Mouse (Mus musculus) kidney, postnatal 0 days (tissue): ENCODE data around the gene Sva. TPM values are rescaled to one million over a fixed set of nuclear protein-coding genes. Genes with fewer than 3 reads are reported as not detected.

Experiments
- ATAC-seq: fragments of 200-750 bp; cut with Nextera tagmentation; replicated peaks from 2 replicates; pipeline ENCODE4 v1.8.0; 2017; ENCODE audit warnings: low read depth, moderate number of reproducible peaks, moderate TSS enrichment, moderate library complexity; ENCODE audit not compliant: low FRiP score
- DNase-seq: peaks from one replicate; pipeline ENCODE4 v3.0.0-alpha.2; 2016; ENCODE audit warnings: low spot score
- H3K27ac ChIP-seq: fragments of 300-500 bp; sonication (generic); 2 replicates; pipeline ENCODE4 v1.5.1; 2014; ENCODE audit warnings: mild to moderate bottlenecking
- H3K27me3 ChIP-seq: fragments of 300-500 bp; sonication (generic); 2 replicates; pipeline ENCODE4 v1.6.1; 2014; ENCODE audit warnings: low read length, mixed read lengths; ENCODE audit not compliant: insufficient read depth
- H3K36me3 ChIP-seq: fragments of 300-500 bp; sonication (generic); 2 replicates; pipeline ENCODE4 v1.6.1; 2014; ENCODE audit warnings: low read length, mixed read lengths; ENCODE audit not compliant: insufficient read depth
- H3K4me1 ChIP-seq: fragments of 300-500 bp; sonication (generic); replicated peaks from 2 replicates; pipeline ENCODE4 v1.6.1; 2014; ENCODE audit warnings: antibody characterized with exemption, low read length, mixed read lengths; ENCODE audit not compliant: insufficient read depth
- H3K4me2 ChIP-seq: fragments of 300-500 bp; sonication (generic); 2 replicates; pipeline ENCODE4 v1.6.1; 2014; ENCODE audit warnings: mild to moderate bottlenecking, low read length, moderate library complexity, mixed read lengths
- H3K4me3 ChIP-seq: fragments of 300-500 bp; sonication (generic); replicated peaks from 2 replicates; pipeline ENCODE4 v1.5.1; 2014; ENCODE audit warnings: low read depth, low read length
- H3K9ac ChIP-seq: fragments of 300-500 bp; sonication (generic); 2 replicates; pipeline ENCODE4 v1.6.1; 2014; ENCODE audit warnings: low read depth, low read length
- H3K9me3 ChIP-seq: fragments of 300-500 bp; sonication (generic); replicated peaks from 2 replicates; pipeline ENCODE4 v1.6.1; 2016; ENCODE audit warnings: low read length, inconsistent platforms, mixed read lengths
- CTCF ChIP-seq: IDR thresholded peaks from 2 replicates; pipeline ENCODE4 v1.5.1; 2016; ENCODE audit warnings: antibody characterized with exemption, low read depth, mild to moderate bottlenecking, moderate library complexity
- polyA plus RNA-seq: library from polyadenylated mRNA; unstranded; fragments of >200 nt; fragmentation: Nextera tagmentation; extraction: Ambion mirVana; gene quantifications from 2 replicates; pipeline ENCODE4 v1.2.1, GENCODE M21; 2015

Sva gene
- polyA plus RNA-seq = not detected in 2 replicates

GRCm38 (mm10) chr6:42038094-42038493 is at the start of gene Sva:
Sva (plus strand) TSS chr6:42038394.
- TF ChIP-seq CTCF = no peak
- DNase-seq (no peak), ATAC-seq (no peak)
- Histone ChIP-seq H3K27ac (no peak within 1 kb of the TSS), H3K27me3 (no peaks in the 10 kb centered on the region), H3K4me1 (no peaks in the 10 kb centered on the region), H3K9ac (no peak within 1 kb of the TSS), H3K4me2 (no peak within 1 kb of the TSS), H3K4me3 (no peak within 1 kb of the TSS), H3K36me3 (no peaks in the 10 kb centered on the region), H3K9me3 (no peaks in the 10 kb centered on the region)

Other genes starting within 250 kb of the Sva start
- not detected in 2 replicates for gene Pip, start 190.9 kb upstream of the Sva start, polyA plus RNA-seq
- gene Sval2, start 185.4 kb upstream of the Sva start, polyA plus RNA-seq = not detected in 2 replicates
- not detected in 2 replicates for gene Sval1, start 86.8 kb upstream of the Sva start, polyA plus RNA-seq
- not detected in 2 replicates for gene Sval3, start 70.3 kb upstream of the Sva start, polyA plus RNA-seq
- not detected in 2 replicates for gene Tas2r139, start 102.5 kb downstream of the Sva start, polyA plus RNA-seq
- gene Tas2r144, start 176.9 kb downstream of the Sva start, polyA plus RNA-seq = not detected in 2 replicates
- gene Gstk1, start 207.5 kb downstream of the Sva start, polyA plus RNA-seq = 37.8 and 39.3 TPM in 2 replicates
- 7.0 and 7.1 TPM in 2 replicates for gene Tmem139, start 223.6 kb downstream of the Sva start, polyA plus RNA-seq
- gene Casp2, start 226.6 kb downstream of the Sva start, polyA plus RNA-seq = 38.2 and 42.0 TPM in 2 replicates
- 0.29 TPM in 1 of 2 replicates, not detected in the other for gene Clcn1, start 248.3 kb downstream of the Sva start, polyA plus RNA-seq